Mouse (Mus musculus): ENCODE results near the gene Samd15. TPM values are rescaled to one million over a fixed set of nuclear protein-coding genes. Genes with fewer than 3 reads are reported as not detected.

Gene Samd15
- polyA plus RNA-seq, 2 experiments = 1.1 to 2.0 TPM

- WGBS = 56% methylated on average over 2 of the region's 2 CpGs
- Histone ChIP-seq H3K9me3 (ENCODE audit: control insufficient read depth, low read length) (no peaks in the 10 kb centered on the region), H3K27ac (replicated peaks; ENCODE audit: low read depth, low read length) (no peak overlapping the region), H3K4me1 (ENCODE audit: control insufficient read depth, insufficient read depth, low read length) (no peaks in the 10 kb centered on the region), H3K4me2 (replicated peaks; ENCODE audit: low read depth, low read length, severe bottlenecking) (no peak overlapping the region), H3K9ac (ENCODE audit: low read depth, low read length, severe bottlenecking) (no peak overlapping the region), H3K27me3 (ENCODE audit: control insufficient read depth, insufficient read depth, low read length) (no peaks in the 10 kb centered on the region), H3K4me3 (replicated peaks; ENCODE audit: low read length) (no peak overlapping the region), H3K36me3 (ENCODE audit: control insufficient read depth, insufficient read depth, low read length) (no peaks in the 10 kb centered on the region)
- no peak for TF ChIP-seq POLR2A (IDR thresholded peaks at IDR 0.05; ENCODE audit: borderline replicate concordance, extremely low read depth, insufficient read depth, insufficient read length)
- DNase-seq (ENCODE audit: low spot score) = no peak
- no peak for ATAC-seq (ENCODE audit: low FRiP score, low read depth)
Measured at GRCm38 (mm10) chr12:87212844-87213606, 13.5 kb downstream of the Samd15 start.

- DNase-seq (ENCODE audit: low spot score) (no peak), ATAC-seq (ENCODE audit: low FRiP score, low read depth) (no peak)
- Histone ChIP-seq H3K9ac (ENCODE audit: low read depth, low read length, severe bottlenecking) (no peak overlapping the region), H3K36me3 (ENCODE audit: control insufficient read depth, insufficient read depth, low read length) (no peaks in the 10 kb centered on the region), H3K4me3 (replicated peaks; ENCODE audit: low read length) (no peak overlapping the region), H3K9me3 (ENCODE audit: control insufficient read depth, low read length) (no peaks in the 10 kb centered on the region), H3K27me3 (ENCODE audit: control insufficient read depth, insufficient read depth, low read length) (no peaks in the 10 kb centered on the region), H3K27ac (replicated peaks; ENCODE audit: low read depth, low read length) (no peak overlapping the region), H3K4me1 (ENCODE audit: control insufficient read depth, insufficient read depth, low read length) (no peaks in the 10 kb centered on the region), H3K4me2 (replicated peaks; ENCODE audit: low read depth, low read length, severe bottlenecking) (no peak overlapping the region)
- TF ChIP-seq POLR2A (IDR thresholded peaks at IDR 0.05; ENCODE audit: borderline replicate concordance, extremely low read depth, insufficient read depth, insufficient read length) = no peak
- WGBS = 68% methylated on average over 2 of the region's 2 CpGs
Measured at GRCm38 (mm10) chr12:87216053-87216452, 16.5 kb downstream of the Samd15 start.

GRCm38 (mm10) chr12:87217596-87217995 is 18.1 kb downstream of the Samd15 start:
- DNase-seq (ENCODE audit: low spot score) = no peak
- no peak overlapping the region for H3K4me3 ChIP-seq (replicated peaks; ENCODE audit: low read length)
- H3K4me2 ChIP-seq (replicated peaks; ENCODE audit: low read depth, low read length, severe bottlenecking) = no peak overlapping the region
- no peaks in the 10 kb centered on the region for H3K27me3 ChIP-seq (ENCODE audit: control insufficient read depth, insufficient read depth, low read length)
- H3K9me3 ChIP-seq (ENCODE audit: control insufficient read depth, low read length) = no peaks in the 10 kb centered on the region
- no peaks in the 10 kb centered on the region for H3K4me1 ChIP-seq (ENCODE audit: control insufficient read depth, insufficient read depth, low read length)
- no peak overlapping the region for H3K9ac ChIP-seq (ENCODE audit: low read depth, low read length, severe bottlenecking)
- no peak for TF ChIP-seq POLR2A (IDR thresholded peaks at IDR 0.05; ENCODE audit: borderline replicate concordance, extremely low read depth, insufficient read depth, insufficient read length)
- no peak overlapping the region for H3K27ac ChIP-seq (replicated peaks; ENCODE audit: low read depth, low read length)
- no peaks in the 10 kb centered on the region for H3K36me3 ChIP-seq (ENCODE audit: control insufficient read depth, insufficient read depth, low read length)
- no peak for ATAC-seq (ENCODE audit: low FRiP score, low read depth)

GRCm38 (mm10) chr12:87219362-87219761 is 19.8 kb downstream of the Samd15 start:
- Histone ChIP-seq H3K4me1 (ENCODE audit: control insufficient read depth, insufficient read depth, low read length) (no peaks in the 10 kb centered on the region), H3K9ac (ENCODE audit: low read depth, low read length, severe bottlenecking) (no peak overlapping the region), H3K27me3 (ENCODE audit: control insufficient read depth, insufficient read depth, low read length) (no peaks in the 10 kb centered on the region), H3K4me2 (replicated peaks; ENCODE audit: low read depth, low read length, severe bottlenecking) (no peak overlapping the region), H3K9me3 (ENCODE audit: control insufficient read depth, low read length) (no peaks in the 10 kb centered on the region), H3K4me3 (replicated peaks; ENCODE audit: low read length) (no peak overlapping the region), H3K27ac (replicated peaks; ENCODE audit: low read depth, low read length) (no peak overlapping the region), H3K36me3 (ENCODE audit: control insufficient read depth, insufficient read depth, low read length) (no peaks in the 10 kb centered on the region)
- DNase-seq (ENCODE audit: low spot score) = peak; percentile 17
- ATAC-seq (ENCODE audit: low FRiP score, low read depth) = no peak
- no peak for TF ChIP-seq POLR2A (IDR thresholded peaks at IDR 0.05; ENCODE audit: borderline replicate concordance, extremely low read depth, insufficient read depth, insufficient read length)
- 52% methylated on average over 7 of the region's 7 CpGs for WGBS

- no peak for TF ChIP-seq POLR2A (IDR thresholded peaks at IDR 0.05; ENCODE audit: borderline replicate concordance, extremely low read depth, insufficient read depth, insufficient read length)
- Histone ChIP-seq H3K9me3 (ENCODE audit: control insufficient read depth, low read length) (no peaks in the 10 kb centered on the region), H3K4me3 (replicated peaks; ENCODE audit: low read length) (no peak overlapping the region), H3K27ac (replicated peaks; ENCODE audit: low read depth, low read length) (no peak overlapping the region), H3K36me3 (ENCODE audit: control insufficient read depth, insufficient read depth, low read length) (no peaks in the 10 kb centered on the region), H3K27me3 (ENCODE audit: control insufficient read depth, insufficient read depth, low read length) (no peaks in the 10 kb centered on the region), H3K4me2 (replicated peaks; ENCODE audit: low read depth, low read length, severe bottlenecking) (no peak overlapping the region), H3K4me1 (ENCODE audit: control insufficient read depth, insufficient read depth, low read length) (no peaks in the 10 kb centered on the region), H3K9ac (ENCODE audit: low read depth, low read length, severe bottlenecking) (no peak overlapping the region)
- no peak for ATAC-seq (ENCODE audit: low FRiP score, low read depth)
- DNase-seq (ENCODE audit: low spot score) = no peak
- 73% methylated on average over 10 of the region's 10 CpGs for WGBS
Measured at GRCm38 (mm10) chr12:87224950-87225349, 25.4 kb downstream of the Samd15 start.

Data from limb, embryonic 14.5 days (tissue).